Comparison of ENCODE assay signal across 8 mouse cellular contexts in genomic region chr4:145034506-145035243, GRCm38 (mm10).
DNase-seq lines count a peak whose midpoint lies in the region; ATAC-seq and TF ChIP-seq lines count a peak whose summit lies in the region.

No protein-coding gene starts in this region.

- no peak overlapping the region for H3K27ac ChIP-seq in midbrain, embryonic 11.5 days (ENCODE audit: low read depth, low read length)
- no peak overlapping the region for H3K27ac ChIP-seq in midbrain, embryonic 14.5 days (replicated peaks; ENCODE audit: low read depth, low read length)
- peak overlapping the region; percentile 1; the same call in 1 of the 2 replicates for H3K27ac ChIP-seq in embryonic facial prominence, embryonic 13.5 days
- H3K27ac ChIP-seq in hindbrain, postnatal 0 days: no peak overlapping the region
- H3K27ac ChIP-seq in liver, embryonic 13.5 days: peak overlapping the region; percentile 91
- no peak overlapping the region for H3K27ac ChIP-seq in layer of hippocampus, adult 2 months

- H3K4me1 ChIP-seq in midbrain, embryonic 11.5 days (ENCODE audit: control insufficient read depth, insufficient read depth, low read length): peaks cover 6% of the 10 kb centered on the region
- no peaks in the 10 kb centered on the region for H3K4me1 ChIP-seq in midbrain, embryonic 14.5 days (ENCODE audit: control insufficient read depth, insufficient read depth, low read length)
- peaks cover 22% of the 10 kb centered on the region for H3K4me1 ChIP-seq in embryonic facial prominence, embryonic 13.5 days
- no peaks in the 10 kb centered on the region for H3K4me1 ChIP-seq in hindbrain, postnatal 0 days (ENCODE audit: insufficient read depth, low read length)
- H3K4me1 ChIP-seq in liver, embryonic 13.5 days (replicated peaks): peaks cover 87% of the 10 kb centered on the region

- 19% methylated on average over 11 of the region's 11 CpGs for WGBS in midbrain, embryonic 11.5 days
- 19% methylated on average over 11 of the region's 11 CpGs for WGBS in midbrain, embryonic 14.5 days
- 11% methylated on average over 11 of the region's 11 CpGs for WGBS in embryonic facial prominence, embryonic 13.5 days
- WGBS in hindbrain, postnatal 0 days: 10% methylated on average over 11 of the region's 11 CpGs
- 17% methylated on average over 11 of the region's 11 CpGs for WGBS in liver, embryonic 13.5 days (ENCODE audit: insufficient replicate concordance)

- no peak for TF ChIP-seq CTCF in hindbrain, postnatal 0 days (IDR thresholded peaks at IDR 0.05; ENCODE audit: low read depth)
- TF ChIP-seq CTCF in layer of hippocampus, adult 2 months (conservative IDR thresholded peaks at IDR 0.05): no peak

- peak; percentile 83 for DNase-seq in midbrain, embryonic 11.5 days (ENCODE audit: low spot score, missing footprints)
- DNase-seq in midbrain, embryonic 14.5 days: no peak
- peak; percentile 21 for DNase-seq in hindbrain, postnatal 0 days (ENCODE audit: low spot score)
- DNase-seq in liver, embryonic 13.5 days: peak; percentile 84
- no peak for DNase-seq in cerebellum, adult 18-20 months
- DNase-seq in layer of hippocampus, adult 2 months (ENCODE audit: low spot score in 2 of 2): no peak

- no peaks in the 10 kb centered on the region for H3K9me3 ChIP-seq in midbrain, embryonic 11.5 days (ENCODE audit: control insufficient read depth, low read length)
- H3K9me3 ChIP-seq in midbrain, embryonic 14.5 days (ENCODE audit: control insufficient read depth, low read length): no peaks in the 10 kb centered on the region
- H3K9me3 ChIP-seq in embryonic facial prominence, embryonic 13.5 days: no peaks in the 10 kb centered on the region
- no peaks in the 10 kb centered on the region for H3K9me3 ChIP-seq in hindbrain, postnatal 0 days (ENCODE audit: low read length)
- H3K9me3 ChIP-seq in liver, embryonic 13.5 days (replicated peaks): no peaks in the 10 kb centered on the region

- peak; percentile 47 for ATAC-seq in midbrain, embryonic 11.5 days (ENCODE audit: low FRiP score)
- no peak for ATAC-seq in midbrain, embryonic 14.5 days (ENCODE audit: low FRiP score, low TSS enrichment)
- ATAC-seq in embryonic facial prominence, embryonic 13.5 days (ENCODE audit: insufficient number of reproducible peaks, insufficient read depth, low FRiP score, low TSS enrichment, low read depth): no peak
- peak; percentile 21; the same call in 1 of the 2 replicates for ATAC-seq in hindbrain, postnatal 0 days
- peak; percentile 93 for ATAC-seq in liver, embryonic 13.5 days (ENCODE audit: low read depth)
- ATAC-seq in megakaryocyte, adult 5-6 weeks (ENCODE audit: poor library complexity, severe bottlenecking): no peak

- no peak overlapping the region for H3K4me3 ChIP-seq in midbrain, embryonic 11.5 days (ENCODE audit: low read depth, low read length)
- no peak overlapping the region for H3K4me3 ChIP-seq in midbrain, embryonic 14.5 days (replicated peaks; ENCODE audit: low read depth, low read length)
- no peak overlapping the region for H3K4me3 ChIP-seq in embryonic facial prominence, embryonic 13.5 days
- H3K4me3 ChIP-seq in hindbrain, postnatal 0 days (ENCODE audit: low read length): no peak overlapping the region
- H3K4me3 ChIP-seq in liver, embryonic 13.5 days (replicated peaks): peak overlapping the region; percentile 25
- no peak overlapping the region for H3K4me3 ChIP-seq in layer of hippocampus, adult 2 months

- H3K36me3 ChIP-seq in midbrain, embryonic 11.5 days (ENCODE audit: control insufficient read depth, insufficient read depth, low read length): no peaks in the 10 kb centered on the region
- peaks cover 12% of the 10 kb centered on the region for H3K36me3 ChIP-seq in midbrain, embryonic 14.5 days (ENCODE audit: control insufficient read depth, insufficient read depth, low read length)
- H3K36me3 ChIP-seq in embryonic facial prominence, embryonic 13.5 days: peaks cover 23% of the 10 kb centered on the region
- H3K36me3 ChIP-seq in hindbrain, postnatal 0 days (ENCODE audit: insufficient read depth, low read length): no peaks in the 10 kb centered on the region
- peaks cover 9% of the 10 kb centered on the region; the same call in 1 of the 2 replicates for H3K36me3 ChIP-seq in liver, embryonic 13.5 days

- H3K9ac ChIP-seq in midbrain, embryonic 11.5 days (ENCODE audit: low read length): no peak overlapping the region
- H3K9ac ChIP-seq in midbrain, embryonic 14.5 days (replicated peaks; ENCODE audit: low read length): no peak overlapping the region
- H3K9ac ChIP-seq in embryonic facial prominence, embryonic 13.5 days: no peak overlapping the region
- H3K9ac ChIP-seq in hindbrain, postnatal 0 days (replicated peaks; ENCODE audit: low read length): no peak overlapping the region
- peak overlapping the region; percentile 65 for H3K9ac ChIP-seq in liver, embryonic 13.5 days

- no peaks in the 10 kb centered on the region for H3K27me3 ChIP-seq in midbrain, embryonic 11.5 days (ENCODE audit: control insufficient read depth, insufficient read depth, low read length)
- H3K27me3 ChIP-seq in midbrain, embryonic 14.5 days (ENCODE audit: control insufficient read depth, insufficient read depth, low read length): no peaks in the 10 kb centered on the region
- H3K27me3 ChIP-seq in embryonic facial prominence, embryonic 13.5 days: no peaks in the 10 kb centered on the region
- no peaks in the 10 kb centered on the region for H3K27me3 ChIP-seq in hindbrain, postnatal 0 days (ENCODE audit: insufficient read depth, low read length)
- no peaks in the 10 kb centered on the region for H3K27me3 ChIP-seq in liver, embryonic 13.5 days

- no peak overlapping the region for H3K4me2 ChIP-seq in midbrain, embryonic 11.5 days
- no peak overlapping the region for H3K4me2 ChIP-seq in midbrain, embryonic 14.5 days (ENCODE audit: low read length)
- H3K4me2 ChIP-seq in embryonic facial prominence, embryonic 13.5 days: no peak overlapping the region
- H3K4me2 ChIP-seq in hindbrain, postnatal 0 days (ENCODE audit: low read depth, low read length): no peak overlapping the region
- peak overlapping the region; percentile 69 for H3K4me2 ChIP-seq in liver, embryonic 13.5 days

Comparison
In these comparisons a context has a peak if more than half of its experiments do, and no peak if none do; other contexts are left out.
1. ATAC-seq: peak in midbrain, embryonic 11.5 days (single experiment), hindbrain, postnatal 0 days (single experiment) and liver, embryonic 13.5 days (single experiment); none in midbrain, embryonic 14.5 days (single experiment), embryonic facial prominence, embryonic 13.5 days (single experiment) and megakaryocyte, adult 5-6 weeks (single experiment).
2. DNase-seq: peak in midbrain, embryonic 11.5 days (single experiment), hindbrain, postnatal 0 days (single experiment) and liver, embryonic 13.5 days (single experiment); none in midbrain, embryonic 14.5 days (single experiment), cerebellum, adult 18-20 months (0 of 2) and layer of hippocampus, adult 2 months (0 of 2).
3. H3K27ac ChIP-seq: peak in embryonic facial prominence, embryonic 13.5 days (single experiment) and liver, embryonic 13.5 days (single experiment); none in midbrain, embryonic 11.5 days (single experiment), midbrain, embryonic 14.5 days (single experiment), hindbrain, postnatal 0 days (single experiment) and layer of hippocampus, adult 2 months (single experiment).